Mouse (Mus musculus): ENCODE results near the gene Slc25a13. TPM values are rescaled to one million over a fixed set of nuclear protein-coding genes. Genes with fewer than 3 reads are reported as not detected.
A peak's percentile ranks its signal among the peaks of the same experiment; 100 is the strongest.
"Not testable (repeated sequence)": the region's sequence is repeated elsewhere in the genome, so short reads cannot be mapped to it uniquely, and the experiment has no call there.

The Slc25a13 gene
- polyA plus RNA-seq, 1 experiment from 2014 or later = 48.8 TPM

- ATAC-seq (ENCODE audit: low FRiP score, low TSS enrichment) = no peak
- Histone ChIP-seq H3K9me3 (ENCODE audit: low read length) (no peaks in the 10 kb centered on the region), H3K4me3 (ENCODE audit: low read length) (no peak overlapping the region), H3K4me1 (ENCODE audit: insufficient read depth, low read length) (0 out of 2 replicates have a peak, but pooled peaks cover 4% of the 10 kb centered on the region), H3K27me3 (ENCODE audit: insufficient read depth, low read length) (no peaks in the 10 kb centered on the region), H3K9ac (replicated peaks; ENCODE audit: low read length) (no peak overlapping the region), H3K36me3 (ENCODE audit: insufficient read depth, low read length) (0 out of 2 replicates have a peak, but pooled peaks cover 4% of the 10 kb centered on the region), H3K4me2 (replicated peaks; ENCODE audit: low read depth, low read length) (no peak overlapping the region), H3K27ac (ENCODE audit: low read length) (no peak overlapping the region)
- 73% methylated on average over 1 of the region's 1 CpGs for WGBS
Observed at GRCm38 (mm10) chr6:6207395-6207794, 9.6 kb downstream of the Slc25a13 start.

- Histone ChIP-seq H3K4me3 (ENCODE audit: low read length) (no peak overlapping the region), H3K36me3 (ENCODE audit: insufficient read depth, low read length) (0 out of 2 replicates have a peak, but pooled peaks cover 4% of the 10 kb centered on the region), H3K4me1 (ENCODE audit: insufficient read depth, low read length) (no peaks in the 10 kb centered on the region), H3K27me3 (ENCODE audit: insufficient read depth, low read length) (no peaks in the 10 kb centered on the region), H3K27ac (ENCODE audit: low read length) (peak overlapping the region; percentile 50; the same call in 1 of the 2 replicates), H3K4me2 (replicated peaks; ENCODE audit: low read depth, low read length) (no peak overlapping the region), H3K9ac (replicated peaks; ENCODE audit: low read length) (no peak overlapping the region), H3K9me3 (ENCODE audit: low read length) (no peaks in the 10 kb centered on the region; the same call in 1 of the 2 replicates)
- ATAC-seq (ENCODE audit: low FRiP score, low TSS enrichment) = no peak
- WGBS = 85% methylated on average over 3 of the region's 3 CpGs
Observed at GRCm38 (mm10) chr6:6205599-6206165, 11.3 kb downstream of the Slc25a13 start.

GRCm38 (mm10) chr6:6202451-6202850 lies 14.5 kb downstream of the Slc25a13 start:
- Histone ChIP-seq H3K27ac (ENCODE audit: low read length) (no peak overlapping the region), H3K4me2 (replicated peaks; ENCODE audit: low read depth, low read length) (no peak overlapping the region), H3K36me3 (ENCODE audit: insufficient read depth, low read length) (peaks cover 3% of the 10 kb centered on the region; the same call in 1 of the 2 replicates), H3K9ac (replicated peaks; ENCODE audit: low read length) (no peak overlapping the region), H3K27me3 (ENCODE audit: insufficient read depth, low read length) (no peaks in the 10 kb centered on the region), H3K4me3 (ENCODE audit: low read length) (no peak overlapping the region), H3K4me1 (ENCODE audit: insufficient read depth, low read length) (no peaks in the 10 kb centered on the region), H3K9me3 (ENCODE audit: low read length) (no peaks in the 10 kb centered on the region; the same call in 1 of the 2 replicates)
- 77% methylated on average over 6 of the region's 6 CpGs for WGBS
- ATAC-seq (ENCODE audit: low FRiP score, low TSS enrichment) = no peak

GRCm38 (mm10) chr6:6201977-6202376 lies 15.0 kb downstream of the Slc25a13 start:
- peaks cover 3% of the 10 kb centered on the region; the same call in 1 of the 2 replicates for H3K36me3 ChIP-seq (ENCODE audit: insufficient read depth, low read length)
- H3K4me3 ChIP-seq (ENCODE audit: low read length) = no peak overlapping the region
- no peak for ATAC-seq (ENCODE audit: low FRiP score, low TSS enrichment)
- H3K4me2 ChIP-seq (replicated peaks; ENCODE audit: low read depth, low read length) = no peak overlapping the region
- H3K27ac ChIP-seq (ENCODE audit: low read length) = no peak overlapping the region
- no peaks in the 10 kb centered on the region for H3K27me3 ChIP-seq (ENCODE audit: insufficient read depth, low read length)
- WGBS = 75% methylated on average over 5 of the region's 5 CpGs
- no peaks in the 10 kb centered on the region for H3K4me1 ChIP-seq (ENCODE audit: insufficient read depth, low read length)
- no peak overlapping the region for H3K9ac ChIP-seq (replicated peaks; ENCODE audit: low read length)
- no peaks in the 10 kb centered on the region; the same call in 1 of the 2 replicates for H3K9me3 ChIP-seq (ENCODE audit: low read length)

- Histone ChIP-seq H3K9ac (replicated peaks; ENCODE audit: low read length) (no peak overlapping the region), H3K9me3 (ENCODE audit: low read length) (no peaks in the 10 kb centered on the region; the same call in 1 of the 2 replicates), H3K36me3 (ENCODE audit: insufficient read depth, low read length) (peaks cover 3% of the 10 kb centered on the region; the same call in 1 of the 2 replicates), H3K27ac (ENCODE audit: low read length) (no peak overlapping the region), H3K4me3 (ENCODE audit: low read length) (no peak overlapping the region), H3K4me1 (ENCODE audit: insufficient read depth, low read length) (no peaks in the 10 kb centered on the region), H3K4me2 (replicated peaks; ENCODE audit: low read depth, low read length) (no peak overlapping the region), H3K27me3 (ENCODE audit: insufficient read depth, low read length) (no peaks in the 10 kb centered on the region)
- no peak for ATAC-seq (ENCODE audit: low FRiP score, low TSS enrichment)
- 92% methylated on average over 10 of the region's 10 CpGs for WGBS
Observed at GRCm38 (mm10) chr6:6199138-6199870, 17.7 kb downstream of the Slc25a13 start.

- not testable (repeated sequence) for H3K36me3 ChIP-seq (ENCODE audit: insufficient read depth, low read length); H3K9me3 ChIP-seq (ENCODE audit: low read length); H3K4me3 ChIP-seq (ENCODE audit: low read length); H3K27me3 ChIP-seq (ENCODE audit: insufficient read depth, low read length); H3K4me2 ChIP-seq (replicated peaks; ENCODE audit: low read depth, low read length); H3K4me1 ChIP-seq (ENCODE audit: insufficient read depth, low read length); ATAC-seq (ENCODE audit: low FRiP score, low TSS enrichment); H3K9ac ChIP-seq (replicated peaks; ENCODE audit: low read length); H3K27ac ChIP-seq (ENCODE audit: low read length)
- 98% methylated on average over 3 of the region's 3 CpGs for WGBS
Observed at GRCm38 (mm10) chr6:6198056-6198455, 18.9 kb downstream of the Slc25a13 start.

- 67% methylated on average over 6 of the region's 6 CpGs for WGBS
- ATAC-seq (ENCODE audit: low FRiP score, low TSS enrichment) = no peak
- Histone ChIP-seq H3K27ac (ENCODE audit: low read length) (no peak overlapping the region), H3K9ac (replicated peaks; ENCODE audit: low read length) (no peak overlapping the region), H3K4me1 (ENCODE audit: insufficient read depth, low read length) (peaks cover 1% of the 10 kb centered on the region; the same call in 1 of the 2 replicates), H3K9me3 (ENCODE audit: low read length) (no peaks in the 10 kb centered on the region; the same call in 1 of the 2 replicates), H3K27me3 (ENCODE audit: insufficient read depth, low read length) (no peaks in the 10 kb centered on the region), H3K4me3 (ENCODE audit: low read length) (no peak overlapping the region), H3K4me2 (replicated peaks; ENCODE audit: low read depth, low read length) (no peak overlapping the region), H3K36me3 (ENCODE audit: insufficient read depth, low read length) (peaks cover 3% of the 10 kb centered on the region; the same call in 1 of the 2 replicates)
Observed at GRCm38 (mm10) chr6:6197339-6197738, 19.6 kb downstream of the Slc25a13 start.

GRCm38 (mm10) chr6:6196527-6196926 lies 20.4 kb downstream of the Slc25a13 start:
- Histone ChIP-seq H3K9me3 (ENCODE audit: low read length) (no peaks in the 10 kb centered on the region; the same call in 1 of the 2 replicates), H3K27ac (ENCODE audit: low read length) (no peak overlapping the region), H3K4me2 (replicated peaks; ENCODE audit: low read depth, low read length) (no peak overlapping the region), H3K27me3 (ENCODE audit: insufficient read depth, low read length) (no peaks in the 10 kb centered on the region), H3K4me1 (ENCODE audit: insufficient read depth, low read length) (peaks cover 9% of the 10 kb centered on the region; the same call in 1 of the 2 replicates), H3K36me3 (ENCODE audit: insufficient read depth, low read length) (peaks cover 3% of the 10 kb centered on the region; the same call in 1 of the 2 replicates), H3K9ac (replicated peaks; ENCODE audit: low read length) (no peak overlapping the region), H3K4me3 (ENCODE audit: low read length) (no peak overlapping the region)
- ATAC-seq (ENCODE audit: low FRiP score, low TSS enrichment) = no peak
- 81% methylated on average over 4 of the region's 4 CpGs for WGBS

GRCm38 (mm10) chr6:6194831-6195230 lies 22.1 kb downstream of the Slc25a13 start:
- no peaks in the 10 kb centered on the region for H3K9me3 ChIP-seq (ENCODE audit: low read length)
- 86% methylated on average over 6 of the region's 6 CpGs for WGBS
- no peak for ATAC-seq (ENCODE audit: low FRiP score, low TSS enrichment)
- H3K4me1 ChIP-seq (ENCODE audit: insufficient read depth, low read length) = peaks cover 9% of the 10 kb centered on the region; the same call in 1 of the 2 replicates
- H3K27me3 ChIP-seq (ENCODE audit: insufficient read depth, low read length) = no peaks in the 10 kb centered on the region
- no peak overlapping the region for H3K9ac ChIP-seq (replicated peaks; ENCODE audit: low read length)
- no peak overlapping the region for H3K27ac ChIP-seq (ENCODE audit: low read length)
- H3K4me2 ChIP-seq (replicated peaks; ENCODE audit: low read depth, low read length) = no peak overlapping the region
- no peak overlapping the region for H3K4me3 ChIP-seq (ENCODE audit: low read length)
- no peaks in the 10 kb centered on the region for H3K36me3 ChIP-seq (ENCODE audit: insufficient read depth, low read length)

GRCm38 (mm10) chr6:6193906-6194305 lies 23.1 kb downstream of the Slc25a13 start:
- WGBS = 94% methylated on average over 13 of the region's 13 CpGs
- no peaks in the 10 kb centered on the region for H3K27me3 ChIP-seq (ENCODE audit: insufficient read depth, low read length)
- H3K9me3 ChIP-seq (ENCODE audit: low read length) = no peaks in the 10 kb centered on the region
- H3K4me3 ChIP-seq (ENCODE audit: low read length) = no peak overlapping the region
- peaks cover 9% of the 10 kb centered on the region; the same call in 1 of the 2 replicates for H3K4me1 ChIP-seq (ENCODE audit: insufficient read depth, low read length)
- H3K27ac ChIP-seq (ENCODE audit: low read length) = no peak overlapping the region
- ATAC-seq (ENCODE audit: low FRiP score, low TSS enrichment) = no peak
- peaks cover 1% of the 10 kb centered on the region; the same call in 1 of the 2 replicates for H3K36me3 ChIP-seq (ENCODE audit: insufficient read depth, low read length)
- H3K9ac ChIP-seq (replicated peaks; ENCODE audit: low read length) = no peak overlapping the region
- no peak overlapping the region for H3K4me2 ChIP-seq (replicated peaks; ENCODE audit: low read depth, low read length)

Data from kidney, embryonic 16.5 days (tissue).